Mouse (Mus musculus) CH12.LX (cell line): ENCODE results near the gene Slc35b3. TPM values are rescaled to one million over a fixed set of nuclear protein-coding genes. Genes with fewer than 3 reads are reported as not detected.
A peak's percentile ranks its signal among the peaks of the same experiment; 100 is the strongest.

Source experiments
- DNase-seq: peaks from one replicate; pipeline ENCODE4 v3.0.0-alpha.2; 2013; ENCODE audit errors: extremely low read depth
- H3K27ac ChIP-seq: 2 replicates; pipeline ENCODE4 v1.5.1; 2012; ENCODE audit warnings: low read depth, mild to moderate bottlenecking, control low read depth, moderate library complexity; ENCODE audit not compliant: insufficient read depth
- H3K27me3 ChIP-seq: replicated peaks from 2 replicates; pipeline ENCODE3; 2012; ENCODE audit warnings: inconsistent platforms
- H3K36me3 ChIP-seq, 2 experiments: replicated peaks in 1 of 2; 2 replicates each; pipeline versions ENCODE3 to v1.6.1; 2012; ENCODE audit warnings: inconsistent platforms in 1 of 2, low read length in 1 of 2, mild to moderate bottlenecking in 1 of 2, mixed read lengths in 1 of 2, moderate library complexity in 1 of 2; ENCODE audit not compliant: control insufficient read depth in 1 of 2, insufficient read depth in 1 of 2
- H3K4me1 ChIP-seq, 2 experiments: 2 replicates each; pipeline ENCODE4 v1.6.1; 2012; ENCODE audit warnings: inconsistent platforms in 1 of 2, moderate library complexity in 1 of 2; ENCODE audit not compliant: insufficient read depth in 2 of 2, control insufficient read depth in 1 of 2
- H3K4me2 ChIP-seq: 2 replicates; pipeline ENCODE4 v1.6.1; 2012; ENCODE audit warnings: low read depth, mild to moderate bottlenecking, control low read depth; ENCODE audit not compliant: poor library complexity, insufficient read depth, severe bottlenecking
- H3K4me3 ChIP-seq, 3 experiments: fragments of 150-350 bp in 1 of 3; sonication (generic) in 1 of 3; replicated peaks in 1 of 3; 2 replicates each; pipeline versions ENCODE3 to v1.5.1; 2011 to 2012; ENCODE audit warnings: low read depth in 2 of 3, low read length in 2 of 3, mild to moderate bottlenecking in 2 of 3, moderate library complexity in 2 of 3, control low read depth in 1 of 3, improper control_type of control experiment in 1 of 3, inconsistent platforms in 1 of 3, mixed read lengths in 1 of 3; ENCODE audit not compliant: poor library complexity in 1 of 3
- H3K79me2 ChIP-seq: replicated peaks from 2 replicates; pipeline ENCODE4 v1.6.1; 2012; ENCODE audit warnings: mild to moderate bottlenecking, moderate library complexity; ENCODE audit not compliant: control insufficient read depth, poor library complexity, insufficient read depth, severe bottlenecking; ENCODE audit errors: extremely low read depth
- H3K9ac ChIP-seq: 2 replicates; pipeline ENCODE4 v1.6.1; 2012; ENCODE audit warnings: low read depth, mild to moderate bottlenecking, control low read depth, moderate library complexity; ENCODE audit not compliant: insufficient read depth
- H3K9me3 ChIP-seq: replicated peaks from 2 replicates; pipeline ENCODE3; 2012; ENCODE audit warnings: low read length, inconsistent platforms, mixed read lengths
- BHLHE40 ChIP-seq: IDR thresholded peaks from 2 replicates; pipeline ENCODE4 v1.6.1; 2011; ENCODE audit warnings: mild to moderate bottlenecking, low read depth, low read length, improper control_type of control experiment
- CHD2 ChIP-seq: IDR thresholded peaks from 2 replicates; pipeline ENCODE4 v1.6.1; 2011; ENCODE audit warnings: low read length, improper control_type of control experiment
- CTCF ChIP-seq, 2 experiments: IDR thresholded peaks in 1 of 2; conservative IDR thresholded peaks in 1 of 2; 2 replicates each; pipeline ENCODE4 v1.5.1; 2011 to 2012; ENCODE audit warnings: low read depth in 2 of 2, low read length in 2 of 2, improper control_type of control experiment in 1 of 2, inconsistent platforms in 1 of 2, mild to moderate bottlenecking in 1 of 2, moderate library complexity in 1 of 2
- E2F4 ChIP-seq: IDR thresholded peaks from 2 replicates; pipeline ENCODE4 v1.6.1; 2011; ENCODE audit warnings: low read depth, low read length, improper control_type of control experiment; ENCODE audit not compliant: insufficient replicate concordance
- ELF1 ChIP-seq: IDR thresholded peaks from 2 replicates; pipeline ENCODE4 v1.6.1; 2014; ENCODE audit warnings: low read depth, mild to moderate bottlenecking, inconsistent platforms, low read length, improper control_type of control experiment
- EP300 ChIP-seq: IDR thresholded peaks from 2 replicates; pipeline ENCODE4 v1.6.1; 2011; ENCODE audit warnings: low read length, improper control_type of control experiment
- GABPA ChIP-seq: IDR thresholded peaks from 2 replicates; pipeline ENCODE4 v1.6.1; 2012; ENCODE audit warnings: low read depth, low read length, improper control_type of control experiment, inconsistent platforms; ENCODE audit not compliant: insufficient replicate concordance
- JUN ChIP-seq: IDR thresholded peaks from 2 replicates; pipeline ENCODE4 v1.6.1; 2011; ENCODE audit warnings: low read depth, mild to moderate bottlenecking, low read length, improper control_type of control experiment, moderate library complexity; ENCODE audit not compliant: insufficient read depth
- KAT2A ChIP-seq: IDR thresholded peaks from 2 replicates; pipeline ENCODE4 v1.6.1; 2012; ENCODE audit warnings: low read length, improper control_type of control experiment, inconsistent platforms; ENCODE audit not compliant: insufficient replicate concordance
- MAFK ChIP-seq: IDR thresholded peaks from 2 replicates; pipeline ENCODE4 v1.6.1; 2011; ENCODE audit warnings: low read length, improper control_type of control experiment; ENCODE audit not compliant: insufficient replicate concordance
- MAX ChIP-seq: IDR thresholded peaks from 2 replicates; pipeline ENCODE4 v1.6.1; 2011; ENCODE audit warnings: low read length, improper control_type of control experiment
- MEF2A ChIP-seq: IDR thresholded peaks from 2 replicates; pipeline ENCODE4 v1.6.1; 2014; ENCODE audit warnings: low read depth, mild to moderate bottlenecking, inconsistent platforms, low read length, improper control_type of control experiment, borderline replicate concordance
- MXI1 ChIP-seq: IDR thresholded peaks from 2 replicates; pipeline ENCODE4 v1.6.1; 2011; ENCODE audit warnings: mild to moderate bottlenecking, low read depth, low read length, improper control_type of control experiment
- MYC ChIP-seq: IDR thresholded peaks from 2 replicates; pipeline ENCODE4 v1.6.1; 2011; ENCODE audit warnings: low read depth, mild to moderate bottlenecking, improper control_type of control experiment, low read length
- NELFE ChIP-seq: IDR thresholded peaks from 2 replicates; pipeline ENCODE4 v1.6.1; 2011; ENCODE audit warnings: low read depth, low read length, improper control_type of control experiment
- POLR2A ChIP-seq: IDR thresholded peaks from 2 replicates; pipeline ENCODE4 v1.6.1; 2011; ENCODE audit warnings: low read depth, mild to moderate bottlenecking, improper control_type of control experiment, low read length
- RAD21 ChIP-seq: IDR thresholded peaks from 2 replicates; pipeline ENCODE4 v1.6.1; 2011; ENCODE audit warnings: low read depth, mild to moderate bottlenecking, low read length, improper control_type of control experiment, moderate library complexity
- RCOR1 ChIP-seq: conservative IDR thresholded peaks from 2 replicates; pipeline ENCODE4 v1.6.1; 2012; ENCODE audit warnings: low read depth, mild to moderate bottlenecking, inconsistent platforms, low read length, improper control_type of control experiment
- SIN3A ChIP-seq: IDR thresholded peaks from 2 replicates; pipeline ENCODE4 v1.6.1; 2012; ENCODE audit warnings: low read length, improper control_type of control experiment, inconsistent platforms
- SMC3 ChIP-seq: IDR thresholded peaks from 2 replicates; pipeline ENCODE4 v1.6.1; 2011; ENCODE audit warnings: low read depth, low read length, improper control_type of control experiment
- TBP ChIP-seq: conservative IDR thresholded peaks from 2 replicates; pipeline ENCODE4 v1.6.1; 2011; ENCODE audit warnings: low read depth, low read length, improper control_type of control experiment
- TCF12 ChIP-seq: IDR thresholded peaks from 2 replicates; pipeline ENCODE4 v1.6.1; 2014; ENCODE audit warnings: low read depth, mild to moderate bottlenecking, inconsistent platforms, low read length, improper control_type of control experiment
- UBTF ChIP-seq: IDR thresholded peaks from 2 replicates; pipeline ENCODE4 v1.6.1; 2012; ENCODE audit warnings: low read depth, mild to moderate bottlenecking, inconsistent platforms, low read length, improper control_type of control experiment, moderate library complexity
- ZKSCAN1 ChIP-seq: IDR thresholded peaks from 2 replicates; pipeline ENCODE4 v1.6.1; 2012; ENCODE audit warnings: low read depth, inconsistent platforms, low read length, improper control_type of control experiment, borderline replicate concordance
- ZNF384 ChIP-seq: IDR thresholded peaks from 2 replicates; pipeline ENCODE4 v1.6.1; 2012; ENCODE audit warnings: low read depth, low read length, improper control_type of control experiment, inconsistent platforms
- dilution Hi-C: fragments of 300-500 bp; cut with MboI; formaldehyde crosslinking; loops from 2 replicates; pipeline ENCODE4 v1.14.3; 2020; ENCODE audit warnings: low sequenced_read_pairs; ENCODE audit not compliant: extremely low pct_unique_long_range_greater_than_20kb, extremely low pct_ligation_motif_present
- in situ Hi-C: fragments of 300-500 bp; cut with MboI; formaldehyde crosslinking; loops from 3 replicates; pipeline ENCODE4 v1.14.3; 2019; ENCODE audit warnings: low sequenced_read_pairs, low pct_ligation_motif_present, low pct_unique_long_range_greater_than_20kb, mixed read lengths
- polyA plus RNA-seq: library from polyadenylated mRNA; unstranded; fragments of >175 nt; gene quantifications from 2 replicates; pipeline ENCODE4 v1.2.1, GENCODE M21; 2012; ENCODE audit warnings: low read depth; ENCODE audit not compliant: insufficient read length
- total RNA-seq, 2 experiments: library from RNA; depleted of rRNA; stranded (reverse); fragments of 300-350 nt in 1 of 2; fragments of >200 nt in 1 of 2; gene quantifications; 2 replicates each; pipeline ENCODE4 v1.2.3; 2012 to 2014

The Slc35b3 gene
- total and polyA plus RNA-seq, 3 experiments, result 21.6 to 32.4 (median 24.9) TPM

- dilution Hi-C loops, result no loop called here
- H3K4me2 ChIP-seq, result no peak overlapping the region
- no peaks in the 10 kb centered on the region for H3K9me3 ChIP-seq
- H3K9ac ChIP-seq, result no peak overlapping the region
- no peak for TF ChIP-seq TBP
- no peak for TF ChIP-seq ELF1
- no peak for TF ChIP-seq TCF12
- no peak for TF ChIP-seq UBTF
- no peak for TF ChIP-seq RCOR1
- no peak for TF ChIP-seq MAFK
- TF ChIP-seq MAX, result no peak
- TF ChIP-seq NELFE, result no peak
- TF ChIP-seq MXI1, result no peak
- no peak for TF ChIP-seq POLR2A
- TF ChIP-seq ZKSCAN1, result no peak
- TF ChIP-seq E2F4, result no peak
- no peak for TF ChIP-seq KAT2A
- TF ChIP-seq BHLHE40, result no peak
- TF ChIP-seq CTCF (conservative IDR thresholded peaks at IDR 0.05 in 1 of 2, IDR thresholded peaks at IDR 0.05 in 1 of 2; ENCODE audit: low read depth in 2 of 2, low read length in 2 of 2), result peak in 1 of 2 experiments; percentile 32; a peak in 2 of 4 replicates
- TF ChIP-seq JUN, result no peak
- TF ChIP-seq RAD21, result peak; percentile 20
- no peak for TF ChIP-seq GABPA
- peak; percentile 71 for TF ChIP-seq ZNF384
- TF ChIP-seq MYC, result no peak
- no peak for TF ChIP-seq MEF2A
- TF ChIP-seq EP300, result no peak
- no peak for TF ChIP-seq CHD2
- TF ChIP-seq, all 38 proteins: peak for 3
- Histone ChIP-seq H3K27ac (no peak overlapping the region), H3K4me1 (no peaks in the 10 kb centered on the region), H3K4me3 (no peak overlapping the region), H3K27me3 (no peaks in the 10 kb centered on the region), H3K79me2 (no peaks in the 10 kb centered on the region), H3K36me3 (no peaks in the 10 kb centered on the region)
- in situ Hi-C loops, result loop anchor here (25.0 kb wide), 2 partner anchors 119 to 1781 kb away; no protein-coding TSS in a partner anchor
- DNase-seq, result no peak
Measured at GRCm38 (mm10) chr13:38980900-38981299, 20.2 kb upstream of the Slc35b3 start.

GRCm38 (mm10) chr13:38976978-38977377 is 16.3 kb upstream of the Slc35b3 start:
- TF ChIP-seq SIN3A, result no peak
- TF ChIP-seq GABPA, result no peak
- no peak for TF ChIP-seq MAX
- no peak for TF ChIP-seq RCOR1
- TF ChIP-seq SMC3, result no peak
- in situ Hi-C loops, result loop anchor here (25.0 kb wide), 2 partner anchors 115 to 1785 kb away; no protein-coding TSS in a partner anchor
- no peak for DNase-seq

More at GRCm38 (mm10) chr13:38976978-38977377, 16.3 kb upstream of the Slc35b3 start:
- H3K27me3 ChIP-seq, result no peaks in the 10 kb centered on the region
- H3K4me3 ChIP-seq, result no peak overlapping the region
- no peaks in the 10 kb centered on the region for H3K79me2 ChIP-seq
- dilution Hi-C loops, result no loop called here
- no peaks in the 10 kb centered on the region for H3K4me1 ChIP-seq
- no peak overlapping the region for H3K4me2 ChIP-seq
- H3K36me3 ChIP-seq, result no peaks in the 10 kb centered on the region
- no peak overlapping the region for H3K27ac ChIP-seq
- H3K9ac ChIP-seq, result no peak overlapping the region
- no peaks in the 10 kb centered on the region for H3K9me3 ChIP-seq
